ENCODE assay signal across 14 mouse cellular contexts in genomic region chr4:59459216-59459955, GRCm38 (mm10). TPM values are rescaled to one million over a fixed set of nuclear protein-coding genes. Genes with fewer than 3 reads are reported as not detected.
DNase-seq lines count a peak whose midpoint lies in the region; ATAC-seq and TF ChIP-seq lines count a peak whose summit lies in the region.
"Had no signal": no experiment of that assay in that cellular context is flagged by ENCODE, and none has a peak within 500 bp of the region (broad histone marks: within the 10 kb centered on the region; RNA-seq: fewer than 3 reads in every experiment).

No protein-coding gene starts in this region.

- DNase-seq in embryonic facial prominence, embryonic 14.5 days (ENCODE audit: low spot score), result peak; percentile 26
- no peak for DNase-seq in embryonic facial prominence, embryonic 10.5 days (ENCODE audit: low spot score)
- DNase-seq in heart, postnatal 36 days, result no peak
- peak; percentile 85 for DNase-seq in lung, postnatal 0 days (ENCODE audit: low spot score)
- DNase-seq in lung, adult 2 months, result no peak
- DNase-seq in urinary bladder, postnatal 4 days (ENCODE audit: low spot score in 2 of 2), result no peak
- DNase-seq: cerebellum, postnatal 14 days; kidney, adult 2 months; left cerebral cortex, postnatal 4 days; thymus, adult 2 months had no signal

- ATAC-seq in embryonic facial prominence, embryonic 14.5 days (ENCODE audit: low read depth), result no peak
- ATAC-seq in heart, embryonic 16.5 days (replicated peaks; ENCODE audit: extremely low read depth, insufficient read depth, low FRiP score), result no peak
- ATAC-seq in lung, postnatal 0 days, result peak; percentile 60
- no peak for ATAC-seq in stomach, embryonic 14.5 days (ENCODE audit: insufficient number of reproducible peaks, insufficient read depth, low FRiP score, low read depth)

- H3K4me1 ChIP-seq in embryonic facial prominence, embryonic 14.5 days (ENCODE audit: control insufficient read depth, insufficient read depth, low read length), result peaks cover 7% of the 10 kb centered on the region; the same call in 1 of the 2 replicates
- no peaks in the 10 kb centered on the region for H3K4me1 ChIP-seq in embryonic facial prominence, embryonic 10.5 days
- H3K4me1 ChIP-seq in heart, embryonic 16.5 days (ENCODE audit: control insufficient read depth, insufficient read depth, low read length), result peaks cover 19% of the 10 kb centered on the region
- H3K4me1 ChIP-seq in lung, postnatal 0 days (ENCODE audit: insufficient read depth, low read depth, low read length), result peaks cover 10% of the 10 kb centered on the region; the same call in 1 of the 2 replicates
- no peaks in the 10 kb centered on the region for H3K4me1 ChIP-seq in lung, adult 2 months (ENCODE audit: control insufficient read depth, insufficient read depth, low read length)
- peaks cover 12% of the 10 kb centered on the region for H3K4me1 ChIP-seq in stomach, embryonic 14.5 days (ENCODE audit: control insufficient read depth, insufficient read depth, low read length)
- H3K4me1 ChIP-seq: embryonic facial prominence, embryonic 12.5 days; hindbrain, embryonic 13.5 days had no signal

- WGBS in embryonic facial prominence, embryonic 14.5 days, result 77% methylated on average over 13 of the region's 13 CpGs
- WGBS in embryonic facial prominence, embryonic 10.5 days, result 88% methylated on average over 13 of the region's 13 CpGs
- whole genome bisulfite sequencing in heart, embryonic 16.5 days, result 55% methylated on average over 13 of the region's 13 CpGs
- WGBS in lung, postnatal 0 days, result 38% methylated on average over 13 of the region's 13 CpGs
- WGBS in lung, adult 2 months, result 62% methylated on average over 13 of the region's 13 CpGs
- 64% methylated on average over 13 of the region's 13 CpGs for WGBS in stomach, embryonic 14.5 days

- no peak overlapping the region for H3K4me3 ChIP-seq in embryonic facial prominence, embryonic 14.5 days (ENCODE audit: low read depth, low read length)
- no peak overlapping the region for H3K4me3 ChIP-seq in embryonic facial prominence, embryonic 10.5 days
- H3K4me3 ChIP-seq in heart, embryonic 16.5 days (ENCODE audit: low read length), result no peak overlapping the region
- no peak overlapping the region for H3K4me3 ChIP-seq in lung, postnatal 0 days (ENCODE audit: low read depth, low read length)
- no peak overlapping the region for H3K4me3 ChIP-seq in lung, adult 2 months (replicated peaks; ENCODE audit: extremely low read depth, low read depth, low read length)
- H3K4me3 ChIP-seq in stomach, embryonic 14.5 days (ENCODE audit: low read depth, low read length), result no peak overlapping the region
- H3K4me3 ChIP-seq: embryonic facial prominence, embryonic 12.5 days; hindbrain, embryonic 13.5 days had no signal

- peak overlapping the region; percentile 21; the same call in 1 of the 2 replicates for H3K27ac ChIP-seq in embryonic facial prominence, embryonic 14.5 days (replicated peaks; ENCODE audit: low read depth, low read length)
- no peak overlapping the region for H3K27ac ChIP-seq in embryonic facial prominence, embryonic 10.5 days (replicated peaks)
- peak overlapping the region; percentile 31 for H3K27ac ChIP-seq in heart, embryonic 16.5 days (ENCODE audit: low read length)
- 0 out of 2 replicates have a peak overlapping the region, but pooled peaks have one; percentile 47 for H3K27ac ChIP-seq in lung, postnatal 0 days (ENCODE audit: low read length)
- peak overlapping the region; percentile 28; the same call in 1 of the 2 replicates for H3K27ac ChIP-seq in stomach, embryonic 14.5 days (ENCODE audit: low read length)
- H3K27ac ChIP-seq: embryonic facial prominence, embryonic 12.5 days; hindbrain, embryonic 13.5 days had no signal

- intact Hi-C loops in heart, postnatal 36 days (cut with DNase I), result no loop called here

- H3K9ac ChIP-seq in embryonic facial prominence, embryonic 14.5 days (ENCODE audit: low read depth, low read length), result no peak overlapping the region
- no peak overlapping the region for H3K9ac ChIP-seq in heart, embryonic 16.5 days (ENCODE audit: low read length)
- H3K9ac ChIP-seq in lung, postnatal 0 days (replicated peaks; ENCODE audit: low read depth), result no peak overlapping the region
- H3K9ac ChIP-seq in stomach, embryonic 14.5 days (replicated peaks; ENCODE audit: low read depth, low read length), result no peak overlapping the region
- H3K9ac ChIP-seq: embryonic facial prominence, embryonic 12.5 days; hindbrain, embryonic 13.5 days had no signal

- TF ChIP-seq EP300 in lung, postnatal 0 days (IDR thresholded peaks at IDR 0.05), result peak; percentile 37; the same call in 1 of the 2 replicates

- no peak overlapping the region for H3K4me2 ChIP-seq in embryonic facial prominence, embryonic 14.5 days (ENCODE audit: low read depth, low read length)
- no peak overlapping the region for H3K4me2 ChIP-seq in heart, embryonic 16.5 days (ENCODE audit: low read depth, low read length)
- H3K4me2 ChIP-seq in lung, postnatal 0 days (replicated peaks; ENCODE audit: low read depth, low read length), result no peak overlapping the region
- H3K4me2 ChIP-seq in stomach, embryonic 14.5 days (replicated peaks; ENCODE audit: low read depth, low read length), result no peak overlapping the region
- H3K4me2 ChIP-seq: embryonic facial prominence, embryonic 12.5 days; hindbrain, embryonic 13.5 days had no signal

- no peak for TF ChIP-seq CTCF in lung, postnatal 0 days (IDR thresholded peaks at IDR 0.05)
- no peak for TF ChIP-seq CTCF in lung, adult 2 months (IDR thresholded peaks at IDR 0.05; ENCODE audit: insufficient read depth, low read length)

- H3K9me3 ChIP-seq in embryonic facial prominence, embryonic 14.5 days (ENCODE audit: control insufficient read depth, low read length), result no peaks in the 10 kb centered on the region
- no peaks in the 10 kb centered on the region for H3K9me3 ChIP-seq in embryonic facial prominence, embryonic 10.5 days
- no peaks in the 10 kb centered on the region for H3K9me3 ChIP-seq in heart, embryonic 16.5 days (replicated peaks; ENCODE audit: control insufficient read depth, low read length)
- no peaks in the 10 kb centered on the region for H3K9me3 ChIP-seq in lung, postnatal 0 days (ENCODE audit: low read length)
- no peaks in the 10 kb centered on the region for H3K9me3 ChIP-seq in stomach, embryonic 14.5 days (ENCODE audit: control insufficient read depth, low read depth, low read length)
- H3K9me3 ChIP-seq: embryonic facial prominence, embryonic 12.5 days; hindbrain, embryonic 13.5 days had no signal

- H3K27me3 ChIP-seq in embryonic facial prominence, embryonic 14.5 days (replicated peaks; ENCODE audit: control insufficient read depth, insufficient read depth, low read length), result no peaks in the 10 kb centered on the region
- H3K27me3 ChIP-seq in embryonic facial prominence, embryonic 10.5 days (replicated peaks; ENCODE audit: low read depth, poor library complexity, severe bottlenecking), result no peaks in the 10 kb centered on the region
- H3K27me3 ChIP-seq in heart, embryonic 16.5 days (ENCODE audit: control insufficient read depth, insufficient read depth, low read length), result no peaks in the 10 kb centered on the region
- no peaks in the 10 kb centered on the region for H3K27me3 ChIP-seq in lung, postnatal 0 days (replicated peaks; ENCODE audit: insufficient read depth, low read length)
- H3K27me3 ChIP-seq in stomach, embryonic 14.5 days (ENCODE audit: control insufficient read depth, insufficient read depth, low read length), result no peaks in the 10 kb centered on the region
- H3K27me3 ChIP-seq: embryonic facial prominence, embryonic 12.5 days; hindbrain, embryonic 13.5 days had no signal

- H3K36me3 ChIP-seq in embryonic facial prominence, embryonic 14.5 days (ENCODE audit: control insufficient read depth, insufficient read depth, low read length), result no peaks in the 10 kb centered on the region
- H3K36me3 ChIP-seq in embryonic facial prominence, embryonic 10.5 days (replicated peaks), result no peaks in the 10 kb centered on the region
- H3K36me3 ChIP-seq in heart, embryonic 16.5 days (ENCODE audit: control insufficient read depth, insufficient read depth), result no peaks in the 10 kb centered on the region
- H3K36me3 ChIP-seq in lung, postnatal 0 days (ENCODE audit: insufficient read depth, low read length), result no peaks in the 10 kb centered on the region
- no peaks in the 10 kb centered on the region for H3K36me3 ChIP-seq in stomach, embryonic 14.5 days (ENCODE audit: control insufficient read depth, insufficient read depth, low read length)
- H3K36me3 ChIP-seq: embryonic facial prominence, embryonic 12.5 days; hindbrain, embryonic 13.5 days had no signal

- TF ChIP-seq POLR2A in lung, adult 2 months (IDR thresholded peaks at IDR 0.05; ENCODE audit: borderline replicate concordance, extremely low read depth, low read depth, low read length), result no peak

RNA-seq across cellular contexts. Expression of gene Susd1, which starts 21.0 kb away (rescaled TPM):
- polyA plus RNA-seq in embryonic facial prominence, embryonic 14.5 days (2014; fragmentation: Nextera tagmentation; extraction: Ambion mirVana), result 2.1 and 2.2 TPM in 2 replicates
- 1.6 and 2.2 TPM in 2 replicates for polyA plus RNA-seq in embryonic facial prominence, embryonic 10.5 days (2016; fragmentation: Nextera tagmentation; extraction: Ambion mirVana)
- 4.7 and 7.5 TPM in 2 replicates for polyA plus RNA-seq in heart, embryonic 16.5 days (2015; fragmentation: Nextera tagmentation; extraction: Ambion mirVana)
- total RNA-seq in heart, postnatal 36 days (2021), result 1 to 10 TPM; 1.0 to 2.0 TPM
- polyA plus RNA-seq in lung, postnatal 0 days (2015; fragmentation: Nextera tagmentation; extraction: Ambion mirVana), result 1.6 and 2.0 TPM in 2 replicates
- polyA plus RNA-seq in lung, adult 2 months (2012; rRNA removed), result 1.9 and 3.1 TPM in 2 replicates
- polyA plus RNA-seq in stomach, embryonic 14.5 days (2014; fragmentation: Nextera tagmentation; extraction: Ambion mirVana), result 8.2 and 9.9 TPM in 2 replicates

Comparison
In these comparisons a context has a peak if more than half of its experiments do, and no peak if none do; other contexts are left out.
1. DNase-seq: peak in embryonic facial prominence, embryonic 14.5 days (single experiment) and lung, postnatal 0 days (single experiment); none in embryonic facial prominence, embryonic 10.5 days (single experiment), heart, postnatal 36 days (0 of 2), lung, adult 2 months (single experiment) and urinary bladder, postnatal 4 days (0 of 2).